Mouse (Mus musculus) lung, postnatal 36 days (tissue): ENCODE data around the gene Cradd.

Source experiments
- DNase-seq: peaks from one replicate; pipeline ENCODE4 v3.0.0; 2022; ENCODE audit warnings: mixed read lengths

The Cradd gene

DNA sequence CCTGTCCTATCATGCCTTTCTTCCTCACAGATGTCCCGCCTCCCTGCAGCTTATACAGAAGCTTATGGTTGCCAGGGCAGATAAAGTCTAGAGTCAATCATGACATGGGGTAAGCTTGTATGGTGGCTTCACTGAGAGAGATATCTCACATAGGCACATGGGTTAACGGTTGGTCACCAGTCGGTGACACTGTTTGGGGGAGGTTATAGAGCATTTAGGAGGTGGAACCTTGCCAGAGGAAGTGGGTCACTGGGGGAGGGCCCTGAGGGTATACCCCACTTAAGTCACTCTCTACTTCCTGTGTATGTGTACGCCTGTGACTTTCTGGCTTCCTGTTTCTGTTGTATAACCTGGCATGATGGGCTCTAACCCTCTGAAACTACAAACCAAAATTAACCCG, 128.2 kb downstream of the Cradd start:
- DNase-seq: no peak

DNA sequence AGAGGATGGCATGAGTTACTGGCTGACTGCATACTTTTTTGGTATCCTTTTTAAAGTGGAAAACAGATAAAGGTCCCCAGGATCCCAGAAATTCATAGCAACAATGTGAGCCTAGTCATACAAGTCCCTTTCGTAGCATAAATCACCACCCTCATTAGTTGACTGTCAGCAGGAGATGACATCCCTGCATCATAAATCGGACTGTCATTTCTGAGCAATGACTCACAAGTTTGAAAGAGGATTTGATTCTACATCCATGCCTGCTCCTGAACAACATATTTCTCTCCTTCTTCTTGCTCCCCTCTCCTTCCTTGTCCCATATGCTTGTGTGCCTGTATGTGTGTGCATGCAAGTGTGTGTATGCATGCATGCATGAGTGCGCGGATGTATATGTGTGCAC, 129.2 kb downstream of the Cradd start:
- DNase-seq: no peak

DNA sequence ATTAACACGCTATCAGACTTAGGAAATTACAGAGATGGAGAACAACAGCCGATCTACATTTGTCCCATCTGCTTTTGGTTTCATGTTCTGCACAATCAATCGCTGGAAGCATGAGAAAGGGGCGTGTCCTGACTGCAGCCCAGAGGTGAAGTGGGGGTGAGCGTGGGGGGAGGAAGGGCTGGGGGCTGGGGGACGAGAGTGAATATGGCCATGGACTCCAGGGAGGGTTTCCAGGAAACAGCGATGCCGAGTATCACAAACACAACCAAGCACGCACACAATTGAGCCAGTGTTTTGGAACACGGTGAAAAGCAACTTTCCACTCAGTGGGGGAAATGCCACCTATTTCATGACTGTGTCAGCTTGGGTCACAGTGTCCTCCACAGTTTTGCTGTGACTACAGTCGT, 130.1 kb downstream of the Cradd start:
- DNase-seq: peak; percentile 67

- DNase-seq: peak; percentile 80
These were observed 132.1 kb downstream of the Cradd start for GRCm38 (mm10) chr10:95191881-95192280.

DNA sequence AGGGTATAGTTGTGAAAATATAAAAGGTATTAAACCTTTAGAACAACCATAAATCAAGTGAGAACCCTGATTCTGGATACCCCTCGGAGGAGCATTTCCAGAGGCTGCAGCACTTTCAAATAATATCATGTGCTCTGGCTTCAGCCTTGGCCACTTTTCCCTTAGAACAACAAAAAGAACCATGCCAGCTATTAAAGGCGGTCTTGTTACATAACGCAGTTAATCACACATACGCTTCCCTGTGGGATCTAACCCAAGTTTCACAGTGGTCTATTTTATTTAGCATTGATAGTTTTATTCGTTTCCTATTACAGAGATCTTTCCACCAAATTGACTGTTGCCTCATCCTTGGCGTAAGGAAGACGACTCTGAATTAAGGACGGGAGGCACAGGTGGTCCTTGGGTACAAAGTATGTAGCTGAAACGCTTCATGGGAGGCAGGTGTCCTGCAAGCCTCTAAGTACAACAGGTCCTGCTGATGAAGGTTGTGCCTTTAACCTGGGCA, 132.7 kb downstream of the Cradd start:
- DNase-seq: no peak

DNA sequence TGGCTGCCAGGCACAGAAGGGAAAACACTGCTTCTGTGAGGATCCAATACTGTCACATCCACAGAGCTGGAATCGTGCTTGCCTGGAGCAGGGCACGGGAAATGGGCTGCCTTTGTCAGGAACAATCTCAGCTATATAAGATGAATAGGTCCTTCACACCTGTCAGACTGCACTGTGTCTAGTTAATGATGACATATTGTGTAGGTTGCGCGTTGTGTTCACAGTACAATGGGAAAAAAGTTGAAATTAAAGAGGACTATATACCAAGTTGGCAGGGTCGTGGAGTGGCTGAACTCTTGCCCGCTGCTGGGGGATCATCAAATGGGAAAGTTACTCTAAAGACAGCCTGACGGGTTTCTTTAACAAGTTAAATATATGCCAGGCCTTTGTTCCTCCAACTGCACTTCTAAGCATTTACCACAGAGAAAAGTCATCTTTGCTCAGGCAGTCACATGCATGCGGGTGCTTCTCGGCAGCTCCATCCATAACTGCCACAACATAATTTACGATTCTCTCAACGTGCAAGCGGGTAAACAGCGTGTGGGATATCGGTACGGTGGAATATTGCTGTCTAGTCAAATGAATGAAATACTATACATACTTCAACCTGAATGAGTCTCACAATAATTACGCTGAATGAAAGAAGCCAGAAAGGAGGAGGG, 134.3 kb downstream of the Cradd start:
- no peak for DNase-seq

GRCm38 (mm10) chr10:95184210-95184609, 139.7 kb downstream of the Cradd start:
- DNase-seq: no peak

GRCm38 (mm10) chr10:95183051-95183450, 140.9 kb downstream of the Cradd start:
- DNase-seq: peak; percentile 87

- DNase-seq: no peak
These were observed 141.5 kb downstream of the Cradd start for GRCm38 (mm10) chr10:95182405-95182804.

GRCm38 (mm10) chr10:95181553-95181952, 142.4 kb downstream of the Cradd start:
- no peak for DNase-seq

DNA sequence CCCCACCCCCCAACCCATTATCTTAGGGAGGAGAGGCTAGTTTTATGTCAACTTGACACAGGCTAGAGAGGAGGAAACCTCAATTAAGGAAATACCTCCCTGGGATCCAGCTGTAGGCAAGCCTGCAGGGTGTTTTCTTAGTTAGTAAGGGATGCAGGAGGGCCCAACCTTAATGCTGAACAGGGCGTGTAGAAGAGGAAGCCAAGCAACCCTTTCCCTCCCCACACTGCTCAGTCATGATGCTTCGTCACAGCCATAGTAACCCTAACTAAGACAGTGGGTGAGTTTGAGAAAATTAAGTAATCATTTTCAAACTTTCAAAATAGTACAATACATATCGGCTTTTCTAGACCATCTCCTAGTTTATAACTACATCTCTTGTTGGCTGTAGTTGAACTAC, 143.0 kb downstream of the Cradd start:
- DNase-seq: no peak

DNA sequence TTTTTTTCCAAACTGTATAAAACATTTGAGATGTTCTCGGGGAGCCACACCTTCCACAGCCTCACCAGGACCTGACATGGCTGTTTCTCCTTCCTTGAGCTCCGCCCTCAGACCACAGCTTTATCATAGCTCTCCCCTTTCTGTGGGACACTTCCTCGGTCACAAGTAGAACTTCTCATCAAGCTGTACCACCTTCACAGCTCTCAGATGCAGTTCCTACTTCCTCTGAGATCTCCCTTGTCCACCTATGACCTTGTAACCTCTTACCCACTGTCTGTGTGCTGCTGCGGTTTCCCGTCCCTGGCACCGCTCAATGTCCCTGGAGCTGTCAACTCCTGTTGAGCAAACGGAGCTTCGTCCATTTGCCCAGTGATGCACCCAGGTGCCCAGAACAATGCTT, 143.8 kb downstream of the Cradd start:
- DNase-seq: peak; percentile 33

GRCm38 (mm10) chr10:95178785-95179184, 145.1 kb downstream of the Cradd start:
- DNase-seq: no peak

DNA sequence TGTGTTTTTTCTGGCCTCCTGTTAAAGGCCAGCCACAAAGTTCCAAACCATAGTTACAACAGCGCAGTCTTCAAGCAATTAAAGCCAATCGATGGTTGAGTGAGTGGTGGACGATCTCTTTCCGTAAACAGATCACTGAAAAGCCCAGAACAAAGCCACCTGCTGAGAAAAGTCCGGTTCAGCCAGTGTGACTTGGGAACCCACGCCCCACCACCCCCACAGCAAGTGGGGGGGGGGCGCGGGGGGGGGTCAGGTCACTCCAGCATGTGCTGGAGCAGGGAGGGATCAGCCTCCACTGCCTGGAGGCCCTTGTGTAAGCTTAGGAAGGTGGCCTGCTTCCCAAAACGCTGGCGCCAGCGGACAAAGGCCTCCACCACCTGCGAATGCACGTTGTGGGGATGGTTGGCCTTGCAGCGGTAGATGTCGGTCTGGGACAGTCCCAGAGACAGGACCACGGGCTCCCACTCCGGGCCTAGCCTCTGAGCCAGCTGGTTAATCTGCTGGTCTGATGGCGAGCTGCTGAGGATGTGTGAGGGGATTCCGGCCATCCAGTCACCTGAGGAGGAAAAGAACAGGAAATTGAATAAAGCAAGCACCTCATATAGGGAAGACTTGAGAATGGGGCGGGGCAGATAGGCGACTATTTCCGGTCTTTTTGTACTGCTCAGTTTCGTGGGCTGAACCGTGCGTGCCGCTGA, 148.4 kb downstream of the Cradd start:
- DNase-seq: no peak

GRCm38 (mm10) chr10:95174260-95174659, 149.7 kb downstream of the Cradd start:
- DNase-seq: no peak

GRCm38 (mm10) chr10:95170721-95171354, 153.1 kb downstream of the Cradd start:
- no peak for DNase-seq

DNA sequence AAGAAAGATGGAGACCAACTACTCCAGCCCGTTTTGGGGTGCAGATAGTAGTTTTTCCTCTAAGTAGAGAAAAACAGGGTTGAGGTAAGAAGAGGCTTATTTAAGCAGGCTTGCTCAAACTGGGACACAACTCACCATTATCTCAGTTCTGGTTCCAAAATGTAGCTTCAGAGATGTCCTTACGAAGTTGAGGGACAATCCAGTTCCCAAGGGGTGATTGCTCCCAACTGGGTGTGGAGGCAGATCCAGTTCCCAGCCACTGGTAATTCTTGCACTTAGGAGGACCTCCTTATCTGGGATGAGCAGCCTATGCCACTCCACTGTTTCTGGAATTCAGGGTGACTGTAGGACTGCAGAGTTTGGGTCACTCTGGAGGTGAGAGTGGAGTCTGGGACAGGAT, 159.0 kb downstream of the Cradd start:
- DNase-seq: no peak

GRCm38 (mm10) chr10:95162691-95163374, 161.1 kb downstream of the Cradd start:
- DNase-seq: peak; percentile 38

- no peak for DNase-seq
These were observed 164.2 kb downstream of the Cradd start for GRCm38 (mm10) chr10:95159675-95160256.

DNA sequence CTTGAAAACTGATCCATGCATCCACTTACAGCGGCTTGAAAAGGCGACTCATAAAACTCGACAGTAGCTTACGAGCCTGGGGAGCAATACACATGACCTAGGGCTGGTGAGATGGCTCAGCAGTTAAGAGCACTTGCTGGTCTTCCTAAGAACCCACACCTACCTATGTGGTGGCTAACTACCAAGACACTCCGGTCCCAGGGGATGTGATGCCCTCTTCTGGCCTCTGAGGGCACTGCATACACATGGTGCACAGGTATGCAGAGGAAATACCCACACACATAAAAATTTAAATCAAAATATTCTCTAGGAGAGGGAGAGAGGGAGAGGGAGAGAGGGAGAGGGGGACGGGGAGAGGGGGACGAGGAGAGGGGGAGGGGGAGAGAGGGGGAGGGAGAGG, 167.5 kb downstream of the Cradd start:
- DNase-seq: peak; percentile 43

GRCm38 (mm10) chr10:95154675-95155074, 169.3 kb downstream of the Cradd start:
- no peak for DNase-seq

- DNase-seq: no peak
These were observed 170.7 kb downstream of the Cradd start for GRCm38 (mm10) chr10:95153224-95153623.

DNA sequence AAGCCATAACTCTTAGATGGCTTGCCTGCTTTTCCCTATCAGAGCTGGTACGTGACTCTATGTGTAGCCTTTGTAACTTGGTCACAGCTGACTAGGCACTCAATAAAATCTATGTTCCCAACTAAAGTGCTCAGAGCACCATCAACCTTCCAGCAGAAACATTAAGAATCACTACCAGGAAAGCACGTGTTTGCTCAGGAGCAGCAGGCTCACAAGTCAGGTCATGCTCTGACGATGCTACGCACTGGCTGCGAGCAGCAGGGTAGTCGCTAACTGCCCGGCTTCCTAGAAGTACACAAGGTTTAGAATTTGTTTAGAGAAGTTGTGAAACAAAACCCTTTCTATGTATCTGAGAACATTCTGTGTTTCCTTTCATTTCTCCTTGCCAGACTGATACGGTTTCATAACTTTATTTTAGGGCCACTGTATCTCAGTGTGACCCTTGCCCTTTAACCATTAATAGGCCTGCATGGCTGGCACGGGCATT, 171.4 kb downstream of the Cradd start:
- DNase-seq: peak; percentile 41
